Mouse (Mus musculus): ENCODE measurements around the gene Ctdspl. TPM values are rescaled to one million over a fixed set of nuclear protein-coding genes. Genes with fewer than 3 reads are reported as not detected.

Gene Ctdspl
- polyA plus RNA-seq, 1 experiment from 2014 or later, result 13.6 TPM

DNA sequence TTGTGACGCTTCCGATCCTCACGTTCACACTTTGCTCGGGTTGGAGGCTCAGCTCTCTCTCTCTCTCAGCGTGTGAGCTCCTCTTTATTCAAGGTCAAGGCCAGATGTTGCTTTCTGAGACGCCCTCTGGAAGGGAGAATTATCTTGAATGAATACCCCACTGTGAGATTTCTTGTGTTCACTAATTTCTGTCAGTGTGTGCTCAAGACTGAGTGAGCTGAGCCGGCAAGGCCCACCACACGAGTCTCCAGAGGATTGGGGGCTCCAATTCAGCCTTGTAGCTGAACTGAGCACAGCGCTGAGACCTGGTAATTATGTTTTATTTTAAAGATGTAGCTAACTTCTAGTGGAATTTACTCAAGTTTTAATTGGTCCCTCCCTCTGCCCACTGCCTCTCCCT lies 106.3 kb downstream of the Ctdspl start:
- 56% methylated on average over 9 of the region's 9 CpGs for WGBS
- Histone ChIP-seq H3K27me3 (ENCODE audit: control insufficient read depth, insufficient read depth, low read length) (no peaks in the 10 kb centered on the region), H3K4me2 (ENCODE audit: low read depth, severe bottlenecking) (no peak overlapping the region), H3K36me3 (ENCODE audit: control insufficient read depth, insufficient read depth, low read length) (no peaks in the 10 kb centered on the region), H3K27ac (replicated peaks; ENCODE audit: low read depth, low read length) (peak overlapping the region; percentile 56), H3K4me3 (ENCODE audit: low read depth, low read length) (no peak overlapping the region), H3K4me1 (ENCODE audit: control insufficient read depth, insufficient read depth, low read length) (peaks cover 32% of the 10 kb centered on the region), H3K9me3 (ENCODE audit: control insufficient read depth, low read length) (no peaks in the 10 kb centered on the region), H3K9ac (ENCODE audit: low read length) (no peak overlapping the region)
- ATAC-seq (ENCODE audit: insufficient number of reproducible peaks, low FRiP score, low TSS enrichment, low read depth), result no peak
- DNase-seq (ENCODE audit: low spot score), result no peak

- H3K4me3 ChIP-seq (ENCODE audit: low read depth, low read length), result no peak overlapping the region
- H3K27me3 ChIP-seq (ENCODE audit: control insufficient read depth, insufficient read depth, low read length), result no peaks in the 10 kb centered on the region
- H3K4me2 ChIP-seq (ENCODE audit: low read depth, severe bottlenecking), result no peak overlapping the region
- no peak overlapping the region; the same call in 1 of the 2 replicates for H3K9ac ChIP-seq (ENCODE audit: low read length)
- H3K4me1 ChIP-seq (ENCODE audit: control insufficient read depth, insufficient read depth, low read length), result peaks cover 32% of the 10 kb centered on the region
- H3K9me3 ChIP-seq (ENCODE audit: control insufficient read depth, low read length), result no peaks in the 10 kb centered on the region
- WGBS, result 81% methylated on average over 19 of the region's 19 CpGs
- ATAC-seq (ENCODE audit: insufficient number of reproducible peaks, low FRiP score, low TSS enrichment, low read depth) (no peak; the same call in 1 of the 2 replicates), DNase-seq (ENCODE audit: low spot score) (peak; percentile 49)
- no peaks in the 10 kb centered on the region for H3K36me3 ChIP-seq (ENCODE audit: control insufficient read depth, insufficient read depth, low read length)
- peak overlapping the region; percentile 56 for H3K27ac ChIP-seq (replicated peaks; ENCODE audit: low read depth, low read length)
Observed at GRCm38 (mm10) chr9:119033111-119033921, 107.1 kb downstream of the Ctdspl start.

DNA sequence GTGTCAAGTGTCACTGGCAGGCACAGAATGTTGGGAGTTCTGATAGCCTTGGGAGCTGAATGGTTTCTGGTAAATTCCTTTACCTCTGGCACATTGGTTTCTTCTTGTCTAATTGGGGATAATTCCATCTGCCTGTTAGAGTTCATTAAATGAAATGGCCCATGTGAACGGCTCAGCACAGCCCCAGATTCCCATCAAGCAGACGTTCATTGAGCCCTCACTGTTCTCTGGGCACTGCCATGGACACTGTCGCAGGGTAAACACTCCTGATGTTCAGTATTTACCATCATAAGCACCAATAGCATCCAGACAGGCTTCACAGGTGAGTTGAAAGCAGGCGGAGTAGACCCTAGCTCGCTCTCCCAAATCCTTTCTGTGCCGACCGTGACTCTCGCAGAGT lies 107.8 kb downstream of the Ctdspl start:
- DNase-seq (ENCODE audit: low spot score) (no peak), ATAC-seq (ENCODE audit: insufficient number of reproducible peaks, low FRiP score, low TSS enrichment, low read depth) (no peak)
- Histone ChIP-seq H3K9me3 (ENCODE audit: control insufficient read depth, low read length) (no peaks in the 10 kb centered on the region), H3K4me2 (ENCODE audit: low read depth, severe bottlenecking) (no peak overlapping the region), H3K27me3 (ENCODE audit: control insufficient read depth, insufficient read depth, low read length) (no peaks in the 10 kb centered on the region), H3K27ac (replicated peaks; ENCODE audit: low read depth, low read length) (peak overlapping the region; percentile 51), H3K9ac (ENCODE audit: low read length) (no peak overlapping the region), H3K4me1 (ENCODE audit: control insufficient read depth, insufficient read depth, low read length) (peaks cover 32% of the 10 kb centered on the region), H3K36me3 (ENCODE audit: control insufficient read depth, insufficient read depth, low read length) (no peaks in the 10 kb centered on the region), H3K4me3 (ENCODE audit: low read depth, low read length) (no peak overlapping the region)
- WGBS, result 78% methylated on average over 8 of the region's 8 CpGs

DNA sequence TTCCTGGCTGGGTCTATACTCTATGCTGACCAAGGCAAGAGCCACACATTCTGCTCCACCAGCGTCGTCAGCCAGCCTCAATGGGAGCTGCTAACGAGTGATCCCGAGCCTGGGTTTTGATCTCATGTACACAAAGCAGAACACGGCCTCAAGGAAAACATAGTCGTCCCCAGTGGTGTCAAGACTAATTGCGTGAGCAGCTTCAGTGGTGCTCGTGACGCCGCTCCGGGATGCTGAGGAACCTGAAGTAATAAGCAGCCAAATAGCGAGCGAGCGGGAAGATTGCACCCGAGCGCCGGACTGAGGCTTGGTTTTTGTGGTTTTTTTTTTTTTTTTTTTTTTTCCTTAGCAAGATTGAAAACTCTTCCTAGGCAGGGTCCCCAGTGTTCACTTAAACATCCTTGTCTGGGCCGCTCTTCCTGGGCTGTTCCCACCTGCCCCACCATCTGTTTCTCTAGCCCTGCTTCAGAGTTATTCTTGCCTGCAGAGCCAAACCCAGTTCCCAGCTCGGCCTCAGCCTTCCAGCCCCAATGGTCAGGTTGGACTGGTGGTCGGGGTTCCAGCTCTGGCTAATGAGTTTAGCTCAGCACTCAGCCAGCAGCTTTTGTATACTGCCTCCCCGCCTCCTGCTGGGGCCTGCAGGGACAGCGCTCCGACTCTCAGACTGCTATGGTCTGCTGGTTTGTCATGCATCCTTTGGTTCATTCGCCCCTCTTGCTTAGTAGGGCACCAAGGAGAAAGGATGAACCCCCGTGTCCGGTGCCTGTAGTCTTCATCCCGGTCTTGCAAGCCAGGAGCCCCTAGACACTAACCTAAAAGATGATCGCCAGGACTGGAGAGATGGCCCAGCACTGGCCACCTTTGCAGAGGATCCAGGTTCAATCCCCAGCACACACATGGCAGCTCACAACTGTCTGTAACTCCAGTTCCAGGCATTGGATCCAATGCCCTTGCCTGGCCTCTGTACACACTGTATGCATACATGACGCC lies 108.7 kb downstream of the Ctdspl start:
- Histone ChIP-seq H3K4me1 (ENCODE audit: control insufficient read depth, insufficient read depth, low read length) (peaks cover 32% of the 10 kb centered on the region), H3K9ac (ENCODE audit: low read length) (no peak overlapping the region), H3K27me3 (ENCODE audit: control insufficient read depth, insufficient read depth, low read length) (no peaks in the 10 kb centered on the region), H3K36me3 (ENCODE audit: control insufficient read depth, insufficient read depth, low read length) (no peaks in the 10 kb centered on the region; the same call in 1 of the 2 replicates), H3K4me3 (ENCODE audit: low read depth, low read length) (no peak overlapping the region), H3K4me2 (ENCODE audit: low read depth, severe bottlenecking) (no peak overlapping the region), H3K9me3 (ENCODE audit: control insufficient read depth, low read length) (no peaks in the 10 kb centered on the region), H3K27ac (replicated peaks; ENCODE audit: low read depth, low read length) (no peak overlapping the region; the same call in 1 of the 2 replicates)
- ATAC-seq (ENCODE audit: insufficient number of reproducible peaks, low FRiP score, low TSS enrichment, low read depth) (no peak), DNase-seq (ENCODE audit: low spot score) (no peak)
- 79% methylated on average over 29 of the region's 29 CpGs for WGBS

DNA sequence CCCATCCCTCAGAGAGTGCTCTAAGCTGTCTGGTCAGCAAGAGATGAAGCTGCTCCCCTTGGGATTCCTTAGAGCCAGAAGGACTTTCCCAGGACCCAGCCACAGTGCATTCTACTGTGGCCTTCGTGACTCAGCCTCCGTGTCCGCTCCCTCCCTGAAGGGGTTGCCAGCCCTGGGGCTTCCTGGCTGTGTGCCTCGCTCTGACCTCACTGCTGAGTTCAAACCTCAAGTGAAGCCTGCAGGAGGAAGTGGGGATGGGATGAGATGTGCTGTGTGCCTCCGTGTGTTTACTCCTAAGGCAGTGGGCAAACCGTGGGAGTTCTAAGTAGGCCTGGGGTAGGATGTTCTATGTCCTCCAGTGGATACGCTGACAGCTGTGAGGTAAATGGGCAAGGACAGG lies 109.6 kb downstream of the Ctdspl start:
- Histone ChIP-seq H3K4me1 (ENCODE audit: control insufficient read depth, insufficient read depth, low read length) (peaks cover 32% of the 10 kb centered on the region), H3K4me2 (ENCODE audit: low read depth, severe bottlenecking) (no peak overlapping the region), H3K27ac (replicated peaks; ENCODE audit: low read depth, low read length) (no peak overlapping the region), H3K9ac (ENCODE audit: low read length) (no peak overlapping the region), H3K9me3 (ENCODE audit: control insufficient read depth, low read length) (no peaks in the 10 kb centered on the region), H3K4me3 (ENCODE audit: low read depth, low read length) (no peak overlapping the region), H3K27me3 (ENCODE audit: control insufficient read depth, insufficient read depth, low read length) (no peaks in the 10 kb centered on the region), H3K36me3 (ENCODE audit: control insufficient read depth, insufficient read depth, low read length) (peaks cover 4% of the 10 kb centered on the region)
- ATAC-seq (ENCODE audit: insufficient number of reproducible peaks, low FRiP score, low TSS enrichment, low read depth) (no peak), DNase-seq (ENCODE audit: low spot score) (no peak)
- WGBS, result 86% methylated on average over 7 of the region's 7 CpGs

DNA sequence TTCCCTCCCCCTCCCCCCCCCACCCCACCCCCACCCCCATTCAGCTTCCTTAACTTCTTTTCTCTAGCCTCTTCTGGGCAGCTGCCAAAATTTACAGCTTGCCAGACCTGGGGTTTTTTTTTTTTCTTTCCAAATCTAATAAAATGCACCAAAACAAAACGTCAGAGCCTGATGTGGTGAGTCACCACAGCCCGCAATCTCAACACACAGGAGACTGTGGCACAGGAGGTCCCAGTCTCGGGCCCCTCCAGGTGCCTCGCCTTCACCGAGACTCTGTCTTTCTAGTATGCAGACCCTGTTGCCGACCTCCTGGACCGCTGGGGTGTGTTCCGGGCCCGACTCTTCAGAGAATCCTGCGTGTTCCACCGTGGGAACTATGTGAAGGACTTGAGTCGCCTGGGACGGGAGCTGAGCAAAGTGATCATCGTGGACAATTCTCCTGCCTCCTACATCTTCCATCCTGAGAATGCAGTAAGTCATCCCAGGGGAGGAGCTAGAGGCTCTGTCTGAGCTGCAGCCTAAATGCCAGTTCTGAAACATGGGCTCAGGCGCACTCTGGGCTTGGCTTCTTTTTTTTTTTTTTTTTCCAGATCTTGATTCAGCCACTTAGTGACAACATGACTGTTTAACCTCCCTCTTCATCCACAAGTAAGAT lies 111.0 kb downstream of the Ctdspl start:
- Histone ChIP-seq H3K9ac (ENCODE audit: low read length) (no peak overlapping the region), H3K27ac (replicated peaks; ENCODE audit: low read depth, low read length) (no peak overlapping the region), H3K36me3 (ENCODE audit: control insufficient read depth, insufficient read depth, low read length) (peaks cover 4% of the 10 kb centered on the region), H3K4me3 (ENCODE audit: low read depth, low read length) (no peak overlapping the region), H3K9me3 (ENCODE audit: control insufficient read depth, low read length) (no peaks in the 10 kb centered on the region), H3K27me3 (ENCODE audit: control insufficient read depth, insufficient read depth, low read length) (no peaks in the 10 kb centered on the region), H3K4me1 (ENCODE audit: control insufficient read depth, insufficient read depth, low read length) (peaks cover 22% of the 10 kb centered on the region), H3K4me2 (ENCODE audit: low read depth, severe bottlenecking) (no peak overlapping the region)
- 78% methylated on average over 15 of the region's 15 CpGs for WGBS
- DNase-seq (ENCODE audit: low spot score) (no peak), ATAC-seq (ENCODE audit: insufficient number of reproducible peaks, low FRiP score, low TSS enrichment, low read depth) (no peak)

DNA sequence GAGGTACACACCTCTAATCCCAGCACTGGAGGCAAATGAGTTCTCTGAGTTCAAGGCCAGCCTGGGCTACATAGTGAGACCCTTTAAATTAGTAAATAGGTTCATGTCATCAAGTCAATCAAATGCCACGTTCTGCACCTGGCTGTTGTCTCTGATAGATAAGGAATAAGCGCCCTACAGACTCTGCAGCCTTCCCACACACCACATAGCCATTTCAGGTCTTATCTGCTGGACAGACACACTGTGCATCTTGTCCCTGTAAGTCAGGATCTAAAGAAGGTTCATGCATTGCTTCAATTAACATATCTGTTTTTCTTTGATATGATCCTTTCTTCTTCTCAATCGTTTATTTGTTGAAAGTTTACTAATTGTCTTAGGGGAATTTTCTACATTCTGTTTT lies 112.3 kb downstream of the Ctdspl start:
- no peaks in the 10 kb centered on the region for H3K27me3 ChIP-seq (ENCODE audit: control insufficient read depth, insufficient read depth, low read length)
- no peak overlapping the region for H3K4me2 ChIP-seq (ENCODE audit: low read depth, severe bottlenecking)
- ATAC-seq (ENCODE audit: insufficient number of reproducible peaks, low FRiP score, low TSS enrichment, low read depth) (no peak), DNase-seq (ENCODE audit: low spot score) (no peak)
- H3K27ac ChIP-seq (replicated peaks; ENCODE audit: low read depth, low read length), result no peak overlapping the region
- H3K36me3 ChIP-seq (ENCODE audit: control insufficient read depth, insufficient read depth, low read length), result peaks cover 4% of the 10 kb centered on the region
- no peak overlapping the region for H3K4me3 ChIP-seq (ENCODE audit: low read depth, low read length)
- H3K9me3 ChIP-seq (ENCODE audit: control insufficient read depth, low read length), result no peaks in the 10 kb centered on the region
- no peak overlapping the region for H3K9ac ChIP-seq (ENCODE audit: low read length)
- 92% methylated on average over 3 of the region's 3 CpGs for WGBS
- H3K4me1 ChIP-seq (ENCODE audit: control insufficient read depth, insufficient read depth, low read length), result peaks cover 9% of the 10 kb centered on the region

Measured in limb, embryonic 11.5 days (tissue).